Mouse (Mus musculus): ENCODE measurements at regions not wholly inside any gene's neighbourhood (a gene's known extent, or its start where the extent isn't known, plus 50 kb on each side); places are given as distances from the start of the nearest gene placed in this dataset.
"Not testable (repeated sequence)": the region's sequence is repeated elsewhere in the genome, so short reads cannot be mapped to it uniquely, and the experiment has no call there.

- Histone ChIP-seq H3K36me3 (ENCODE audit: control insufficient read depth, insufficient read depth, low read length, poor library complexity, severe bottlenecking) (no peaks in the 10 kb centered on the region), H3K27ac (ENCODE audit: insufficient read depth, low read depth, low read length, poor library complexity, severe bottlenecking) (no peak overlapping the region), H3K9me3 (ENCODE audit: control insufficient read depth, insufficient read depth, low read depth, low read length) (no peaks in the 10 kb centered on the region), H3K9ac (ENCODE audit: insufficient read depth, low read depth, low read length, poor library complexity, severe bottlenecking) (no peak overlapping the region), H3K4me1 (ENCODE audit: control insufficient read depth in 2 of 2, insufficient read depth in 2 of 2, low read length in 2 of 2, poor library complexity in 1 of 2) (no peaks in the 10 kb centered on the region), H3K4me3 (ENCODE audit: insufficient read depth in 1 of 2, low read depth in 1 of 2, low read length in 2 of 2, poor library complexity in 1 of 2, severe bottlenecking in 1 of 2) (no peak overlapping the region)
- TF ChIP-seq ZNF384 (IDR thresholded peaks at IDR 0.05; ENCODE audit: low read depth, low read length): no peak
- TF ChIP-seq CHD2 (IDR thresholded peaks at IDR 0.05; ENCODE audit: low read depth, low read length): no peak
- no peak for TF ChIP-seq HCFC1 (IDR thresholded peaks at IDR 0.05; ENCODE audit: borderline replicate concordance, insufficient read depth, low read length)
- TF ChIP-seq ZC3H11A (IDR thresholded peaks at IDR 0.05; ENCODE audit: borderline replicate concordance, low read depth, low read length): no peak
- in situ Hi-C loops (cut with MboI; ENCODE audit: low sequenced_read_pairs in 2 of 2, unreplicated experiment in 2 of 2): no loop called here
- peak; percentile 9 for DNase-seq (ENCODE audit: low read depth, low spot score)
These were observed 185.5 kb upstream of the Gm11096 start for GRCm38 (mm10) chr17:81256106-81256505.

GRCm38 (mm10) chr17:81250748-81251147, 185.9 kb upstream of the Thumpd2 start:
- no peak overlapping the region for H3K9ac ChIP-seq (ENCODE audit: insufficient read depth, low read depth, low read length, poor library complexity, severe bottlenecking)
- no peak for DNase-seq (ENCODE audit: low read depth, low spot score)
- no peaks in the 10 kb centered on the region for H3K36me3 ChIP-seq (ENCODE audit: control insufficient read depth, insufficient read depth, low read length, poor library complexity, severe bottlenecking)
- in situ Hi-C loops (cut with MboI; ENCODE audit: low sequenced_read_pairs in 2 of 2, unreplicated experiment in 2 of 2): no loop called here
- H3K27ac ChIP-seq (ENCODE audit: insufficient read depth, low read depth, low read length, poor library complexity, severe bottlenecking): no peak overlapping the region
- H3K4me3 ChIP-seq (ENCODE audit: insufficient read depth in 1 of 2, low read depth in 1 of 2, low read length in 2 of 2, poor library complexity in 1 of 2, severe bottlenecking in 1 of 2): no peak overlapping the region
- TF ChIP-seq CHD2 (IDR thresholded peaks at IDR 0.05; ENCODE audit: low read depth, low read length): no peak
- no peak for TF ChIP-seq MAFK (IDR thresholded peaks at IDR 0.05; ENCODE audit: insufficient read depth, low read depth, low read length)
- TF ChIP-seq ZC3H11A (IDR thresholded peaks at IDR 0.05; ENCODE audit: borderline replicate concordance, low read depth, low read length): no peak
- no peak for TF ChIP-seq HCFC1 (IDR thresholded peaks at IDR 0.05; ENCODE audit: borderline replicate concordance, insufficient read depth, low read length)
- no peak for TF ChIP-seq ZNF384 (IDR thresholded peaks at IDR 0.05; ENCODE audit: low read depth, low read length)
- H3K4me1 ChIP-seq (ENCODE audit: control insufficient read depth in 2 of 2, insufficient read depth in 2 of 2, low read length in 2 of 2, poor library complexity in 1 of 2): no peaks in the 10 kb centered on the region
- no peaks in the 10 kb centered on the region for H3K9me3 ChIP-seq (ENCODE audit: control insufficient read depth, insufficient read depth, low read depth, low read length)

- Histone ChIP-seq H3K36me3 (ENCODE audit: control insufficient read depth, insufficient read depth, low read length, poor library complexity, severe bottlenecking) (no peaks in the 10 kb centered on the region), H3K9ac (ENCODE audit: insufficient read depth, low read depth, low read length, poor library complexity, severe bottlenecking) (no peak overlapping the region), H3K4me3 (ENCODE audit: insufficient read depth in 1 of 2, low read depth in 1 of 2, low read length in 2 of 2, poor library complexity in 1 of 2, severe bottlenecking in 1 of 2) (peak overlapping the region in 1 of 2 experiments; percentile 62; a peak in 1 of 4 replicates), H3K27ac (ENCODE audit: insufficient read depth, low read depth, low read length, poor library complexity, severe bottlenecking) (no peak overlapping the region), H3K4me1 (ENCODE audit: control insufficient read depth in 2 of 2, insufficient read depth in 2 of 2, low read length in 2 of 2, poor library complexity in 1 of 2) (no peaks in the 10 kb centered on the region), H3K9me3 (ENCODE audit: control insufficient read depth, insufficient read depth, low read depth, low read length) (no peaks in the 10 kb centered on the region)
- TF ChIP-seq ZNF384 (IDR thresholded peaks at IDR 0.05; ENCODE audit: low read depth, low read length): no peak
- no peak for TF ChIP-seq HCFC1 (IDR thresholded peaks at IDR 0.05; ENCODE audit: borderline replicate concordance, insufficient read depth, low read length)
- no peak for TF ChIP-seq ZC3H11A (IDR thresholded peaks at IDR 0.05; ENCODE audit: borderline replicate concordance, low read depth, low read length)
- TF ChIP-seq CHD2 (IDR thresholded peaks at IDR 0.05; ENCODE audit: low read depth, low read length): no peak
- no peak for TF ChIP-seq MAFK (IDR thresholded peaks at IDR 0.05; ENCODE audit: insufficient read depth, low read depth, low read length)
- DNase-seq (ENCODE audit: low read depth, low spot score): no peak
- in situ Hi-C loops (cut with MboI; ENCODE audit: low sequenced_read_pairs in 2 of 2, unreplicated experiment in 2 of 2): no loop called here
These were observed 181.3 kb upstream of the Thumpd2 start for GRCm38 (mm10) chr17:81246156-81246555.

GRCm38 (mm10) chr17:81231771-81232170, 166.9 kb upstream of the Thumpd2 start:
- DNase-seq (ENCODE audit: low read depth, low spot score); H3K27ac ChIP-seq (ENCODE audit: insufficient read depth, low read depth, low read length, poor library complexity, severe bottlenecking); H3K36me3 ChIP-seq (ENCODE audit: control insufficient read depth, insufficient read depth, low read length, poor library complexity, severe bottlenecking); H3K4me1 ChIP-seq (ENCODE audit: control insufficient read depth in 2 of 2, insufficient read depth in 2 of 2, low read length in 2 of 2, poor library complexity in 1 of 2); H3K9ac ChIP-seq (ENCODE audit: insufficient read depth, low read depth, low read length, poor library complexity, severe bottlenecking); H3K4me3 ChIP-seq (ENCODE audit: insufficient read depth in 1 of 2, low read depth in 1 of 2, low read length in 2 of 2, poor library complexity in 1 of 2, severe bottlenecking in 1 of 2); in situ Hi-C loops (cut with MboI; ENCODE audit: low sequenced_read_pairs in 2 of 2, unreplicated experiment in 2 of 2); H3K9me3 ChIP-seq (ENCODE audit: control insufficient read depth, insufficient read depth, low read depth, low read length): not testable (repeated sequence)

GRCm38 (mm10) chr17:81225281-81225680, 160.4 kb upstream of the Thumpd2 start:
- no peak overlapping the region for H3K9ac ChIP-seq (ENCODE audit: insufficient read depth, low read depth, low read length, poor library complexity, severe bottlenecking)
- in situ Hi-C loops (cut with MboI; ENCODE audit: low sequenced_read_pairs in 2 of 2, unreplicated experiment in 2 of 2): no loop called here
- no peak overlapping the region for H3K4me3 ChIP-seq (ENCODE audit: insufficient read depth in 1 of 2, low read depth in 1 of 2, low read length in 2 of 2, poor library complexity in 1 of 2, severe bottlenecking in 1 of 2)
- no peak for DNase-seq (ENCODE audit: low read depth, low spot score)
- TF ChIP-seq HCFC1 (IDR thresholded peaks at IDR 0.05; ENCODE audit: borderline replicate concordance, insufficient read depth, low read length) (no peak), MAFK (IDR thresholded peaks at IDR 0.05; ENCODE audit: insufficient read depth, low read depth, low read length) (no peak), CHD2 (IDR thresholded peaks at IDR 0.05; ENCODE audit: low read depth, low read length) (no peak), ZC3H11A (IDR thresholded peaks at IDR 0.05; ENCODE audit: borderline replicate concordance, low read depth, low read length) (no peak), ZNF384 (IDR thresholded peaks at IDR 0.05; ENCODE audit: low read depth, low read length) (no peak)
- H3K9me3 ChIP-seq (ENCODE audit: control insufficient read depth, insufficient read depth, low read depth, low read length): no peaks in the 10 kb centered on the region
- no peaks in the 10 kb centered on the region for H3K36me3 ChIP-seq (ENCODE audit: control insufficient read depth, insufficient read depth, low read length, poor library complexity, severe bottlenecking)
- no peaks in the 10 kb centered on the region for H3K4me1 ChIP-seq (ENCODE audit: control insufficient read depth in 2 of 2, insufficient read depth in 2 of 2, low read length in 2 of 2, poor library complexity in 1 of 2)
- no peak overlapping the region for H3K27ac ChIP-seq (ENCODE audit: insufficient read depth, low read depth, low read length, poor library complexity, severe bottlenecking)

All from ES-E14 (cell line).